18 mouse cellular contexts compared by ENCODE assay signal in the genomic region with DNA sequence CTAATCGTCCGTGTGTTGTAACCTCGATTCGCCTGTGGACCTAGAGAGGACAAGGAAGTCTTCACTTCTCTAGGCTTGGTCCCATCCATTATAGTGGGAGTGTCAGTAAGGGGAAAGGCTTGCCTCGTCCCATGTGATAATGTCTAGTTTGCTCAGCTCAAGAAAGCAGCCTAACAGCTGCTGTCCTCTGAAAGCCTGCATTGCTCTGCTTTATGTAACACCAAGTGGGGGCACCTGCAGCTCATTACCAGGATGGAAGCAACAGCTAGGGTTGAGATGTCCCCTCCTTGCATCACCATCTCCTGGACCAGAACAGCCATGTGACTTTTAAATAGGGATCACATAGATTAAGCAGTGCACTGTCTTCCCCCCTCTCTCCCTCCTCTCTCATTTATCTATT.
"Had no signal": no experiment of that assay in that cellular context is flagged by ENCODE, and none has a peak within 500 bp of the region (broad histone marks: within the 10 kb centered on the region; RNA-seq: fewer than 3 reads in every experiment).

No protein-coding gene starts in this region.

- ATAC-seq: forebrain, postnatal 0 days; hindbrain, embryonic 16.5 days; inflammation-experienced regulatory T-cells, adult 6 months; intestine, embryonic 15.5 days; intestine, postnatal 0 days; liver, embryonic 12.5 days had no signal

- DNase-seq: forebrain, postnatal 0 days; gastrocnemius, postnatal 14 days; gastrocnemius, postnatal 36 days; heart, adult 11 months; heart, adult 2 months; heart, postnatal 14 days; heart, postnatal 4 days; kidney, adult 2 months; kidney, adult 9 months; kidney, postnatal 14 days; kidney, postnatal 36 days; layer of hippocampus, postnatal 36 days; left cerebral cortex, postnatal 4 days had no signal
